Mouse (Mus musculus) intestine, embryonic 14.5 days (tissue): ENCODE data around the gene Tmem131. TPM values are rescaled to one million over a fixed set of nuclear protein-coding genes. Genes with fewer than 3 reads are reported as not detected.

ENCODE experiments used
- ATAC-seq: fragments of 200-750 bp; cut with Nextera tagmentation; replicated peaks from 2 replicates; pipeline ENCODE4 v1.8.0; 2017; ENCODE audit warnings: low read depth, moderate number of reproducible peaks, moderate TSS enrichment, moderate library complexity; ENCODE audit not compliant: low FRiP score, low TSS enrichment
- DNase-seq: peaks from one replicate; pipeline ENCODE4 v3.0.0-alpha.2; 2018; ENCODE audit warnings: low spot score
- H3K27ac ChIP-seq: fragments of 300-500 bp; sonication (generic); 2 replicates; pipeline ENCODE4 v1.5.1; 2014; ENCODE audit warnings: low read depth, mild to moderate bottlenecking, control low read depth
- H3K27me3 ChIP-seq: fragments of 300-500 bp; sonication (generic); replicated peaks from 2 replicates; pipeline ENCODE4 v1.6.1; 2014; ENCODE audit warnings: low read length, control low read depth; ENCODE audit not compliant: control insufficient read depth, insufficient read depth
- H3K36me3 ChIP-seq: fragments of 300-500 bp; sonication (generic); 2 replicates; pipeline ENCODE4 v1.6.1; 2014; ENCODE audit warnings: low read length, control low read depth; ENCODE audit not compliant: control insufficient read depth, insufficient read depth
- H3K4me1 ChIP-seq: fragments of 300-500 bp; sonication (generic); replicated peaks from 2 replicates; pipeline ENCODE4 v1.6.1; 2014; ENCODE audit warnings: low read length, control low read depth, mixed read lengths; ENCODE audit not compliant: control insufficient read depth, insufficient read depth
- H3K4me2 ChIP-seq: fragments of 300-500 bp; sonication (generic); 2 replicates; pipeline ENCODE4 v1.6.1; 2014; ENCODE audit warnings: low read length
- H3K4me3 ChIP-seq: fragments of 300-500 bp; sonication (generic); 2 replicates; pipeline ENCODE4 v1.5.1; 2014; ENCODE audit warnings: low read depth, low read length, control low read depth, mixed read lengths
- H3K9ac ChIP-seq: fragments of 300-500 bp; sonication (generic); 2 replicates; pipeline ENCODE4 v1.6.1; 2014; ENCODE audit warnings: mild to moderate bottlenecking, low read length
- H3K9me3 ChIP-seq: fragments of 300-500 bp; sonication (generic); 2 replicates; pipeline ENCODE4 v1.6.1; 2016; ENCODE audit warnings: low read length, control low read depth; ENCODE audit not compliant: control insufficient read depth
- WGBS: fragments of 180-500 bp; shearing (Covaris S2); extraction: QIAGEN DNeasy Blood & Tissue Kit; methylation state at CpG from one replicate; pipeline ENCODE4 v1.1.7; 2014; 5-methylcytosine and 5-hydroxymethylcytosine counted together
- polyA plus RNA-seq: library from polyadenylated mRNA; unstranded; fragments of >200 nt; fragmentation: Nextera tagmentation; extraction: Ambion mirVana; gene quantifications from 2 replicates; pipeline ENCODE4 v1.2.1, GENCODE M21; 2014

The Tmem131 gene
- polyA plus RNA-seq, 1 experiment from 2014 or later = 28.6 TPM

DNA sequence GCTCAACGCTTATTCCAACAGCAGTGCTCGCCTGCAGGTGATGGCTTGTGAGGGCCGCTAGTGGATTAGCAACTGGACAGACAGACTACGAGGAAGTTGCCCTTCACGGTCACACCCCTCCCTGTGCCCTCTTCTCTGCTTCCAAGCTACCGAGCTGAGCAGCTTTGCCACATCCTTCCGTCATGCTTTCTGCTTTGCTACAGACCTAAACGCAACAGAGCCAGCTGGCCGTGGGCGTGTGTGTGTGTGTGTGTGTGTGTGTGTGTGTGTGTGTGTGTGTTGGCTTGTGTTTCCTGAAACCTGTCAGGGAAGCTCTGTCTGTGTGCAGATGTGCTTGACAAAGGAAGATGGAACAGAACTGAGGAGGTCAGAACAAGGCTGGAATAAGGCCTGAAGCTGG is 146.0 kb downstream of the Tmem131 start:
- H3K36me3 ChIP-seq = peaks cover 96% of the 10 kb centered on the region
- no peak overlapping the region for H3K4me2 ChIP-seq
- H3K9me3 ChIP-seq = no peaks in the 10 kb centered on the region
- H3K27me3 ChIP-seq = no peaks in the 10 kb centered on the region
- no peak for DNase-seq
- H3K27ac ChIP-seq = no peak overlapping the region
- no peak overlapping the region for H3K9ac ChIP-seq
- H3K4me3 ChIP-seq = no peak overlapping the region
- ATAC-seq = no peak
- WGBS = 81% methylated on average over 10 of the region's 10 CpGs
- no peaks in the 10 kb centered on the region for H3K4me1 ChIP-seq

DNA sequence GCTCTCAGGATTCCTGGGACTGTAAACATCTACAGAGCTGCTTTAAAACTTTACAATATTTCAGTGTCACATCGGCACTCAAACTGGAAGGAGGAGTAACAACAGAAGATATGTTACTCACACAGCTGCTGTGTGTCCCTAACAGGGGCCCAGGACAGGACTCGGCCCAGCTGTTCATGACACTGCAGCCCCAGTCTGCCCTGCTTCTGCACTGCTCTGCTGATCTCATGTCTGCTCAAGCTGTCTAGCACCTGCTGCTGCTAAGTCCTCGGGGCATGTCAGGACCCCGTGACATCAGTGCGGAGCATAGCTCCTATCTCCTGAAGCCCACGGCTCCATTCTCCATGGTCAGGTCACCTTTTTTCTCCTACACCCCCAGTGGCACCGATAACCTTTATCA is 146.8 kb downstream of the Tmem131 start:
- Histone ChIP-seq H3K9ac (no peak overlapping the region), H3K4me3 (no peak overlapping the region), H3K36me3 (peaks cover 96% of the 10 kb centered on the region), H3K4me1 (no peaks in the 10 kb centered on the region), H3K9me3 (no peaks in the 10 kb centered on the region), H3K27me3 (no peaks in the 10 kb centered on the region), H3K4me2 (no peak overlapping the region), H3K27ac (no peak overlapping the region)
- 72% methylated on average over 7 of the region's 7 CpGs for WGBS
- no peak for ATAC-seq
- no peak for DNase-seq

- Histone ChIP-seq H3K27ac (no peak overlapping the region), H3K9ac (no peak overlapping the region), H3K4me2 (no peak overlapping the region), H3K27me3 (no peaks in the 10 kb centered on the region), H3K4me1 (peaks cover 10% of the 10 kb centered on the region), H3K4me3 (no peak overlapping the region), H3K9me3 (no peaks in the 10 kb centered on the region), H3K36me3 (peaks cover 38% of the 10 kb centered on the region)
- ATAC-seq = no peak
- no peak for DNase-seq
- WGBS = 74% methylated on average over 8 of the region's 8 CpGs
Measured at GRCm38 (mm10) chr1:36789416-36789815, 154.1 kb downstream of the Tmem131 start.

GRCm38 (mm10) chr1:36786377-36786776 is 157.1 kb downstream of the Tmem131 start:
- Histone ChIP-seq H3K9ac (no peak overlapping the region), H3K27ac (no peak overlapping the region), H3K4me1 (peaks cover 14% of the 10 kb centered on the region), H3K9me3 (no peaks in the 10 kb centered on the region), H3K27me3 (no peaks in the 10 kb centered on the region), H3K36me3 (peaks cover 8% of the 10 kb centered on the region), H3K4me2 (no peak overlapping the region), H3K4me3 (no peak overlapping the region)
- 93% methylated on average over 7 of the region's 7 CpGs for WGBS
- DNase-seq (no peak), ATAC-seq (no peak)

DNA sequence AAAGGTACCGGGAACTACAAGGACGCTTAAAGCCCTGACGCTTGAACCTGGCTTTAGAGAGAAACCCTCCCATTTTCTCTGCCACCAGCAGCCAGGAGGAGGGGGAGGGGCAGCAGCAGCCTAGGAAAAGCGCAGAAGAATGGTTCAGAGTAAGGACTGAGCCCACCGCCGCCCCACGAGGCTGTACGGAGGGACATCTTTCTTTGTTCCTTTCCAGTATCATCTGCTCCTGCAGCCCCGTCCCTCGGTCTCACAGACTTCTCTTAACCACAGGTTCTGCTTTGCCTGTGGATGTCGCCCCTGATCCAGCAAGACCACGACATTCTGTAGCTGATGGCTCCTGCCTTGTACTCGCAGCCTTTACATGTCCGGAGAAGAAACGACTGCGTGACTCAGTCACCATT is 158.2 kb downstream of the Tmem131 start:
- Histone ChIP-seq H3K27me3 (no peaks in the 10 kb centered on the region), H3K9ac (peak overlapping the region; percentile 44), H3K4me1 (peaks cover 14% of the 10 kb centered on the region), H3K9me3 (no peaks in the 10 kb centered on the region), H3K4me2 (peak overlapping the region; percentile 96), H3K36me3 (no peaks in the 10 kb centered on the region), H3K27ac (no peak overlapping the region), H3K4me3 (peak overlapping the region; percentile 42)
- peak; percentile 47; the same call in 1 of the 2 replicates for ATAC-seq
- WGBS = 1% methylated on average over 16 of the region's 16 CpGs
- DNase-seq = peak; percentile 78

DNA sequence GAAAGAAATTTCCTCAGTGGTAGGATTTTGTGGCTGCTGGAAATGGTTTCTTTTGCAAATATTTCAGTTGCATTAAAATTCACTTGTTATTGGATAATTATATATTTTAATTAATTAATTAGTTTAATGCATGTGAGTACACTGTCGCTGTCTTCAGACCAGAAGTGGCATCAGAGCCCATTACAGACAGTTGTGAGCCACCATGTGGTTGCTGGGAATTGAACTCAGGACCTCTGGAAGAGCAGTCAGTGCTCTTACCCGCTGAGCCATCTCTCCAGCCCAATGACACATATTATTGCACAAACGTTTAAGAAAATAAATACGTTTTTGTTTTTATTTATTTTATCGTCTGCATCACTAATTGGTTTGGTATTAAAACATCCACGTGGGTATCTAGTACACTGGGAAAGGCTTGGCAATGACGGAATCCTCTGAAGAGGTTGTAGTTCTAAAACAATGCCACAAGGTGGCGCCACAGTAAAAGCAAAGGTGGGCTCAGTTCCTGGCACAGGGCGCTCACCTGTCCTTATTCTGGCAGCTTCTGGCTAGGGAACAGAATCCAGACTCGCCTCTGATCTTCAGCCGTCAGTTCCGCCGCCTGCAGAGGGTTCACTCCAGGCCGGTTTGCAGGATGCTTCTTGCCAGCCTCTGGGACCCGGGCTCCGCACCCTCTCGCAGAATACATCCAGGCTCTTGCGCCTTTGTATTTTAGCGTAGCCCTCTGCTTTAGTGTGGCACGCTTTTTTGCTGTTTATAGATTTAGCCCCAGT is 158.9 kb downstream of the Tmem131 start:
- peak overlapping the region; percentile 44 for H3K9ac ChIP-seq
- DNase-seq = peak; percentile 93
- H3K36me3 ChIP-seq = no peaks in the 10 kb centered on the region
- 4% methylated on average over 20 of the region's 20 CpGs for WGBS
- H3K9me3 ChIP-seq = no peaks in the 10 kb centered on the region
- H3K27ac ChIP-seq = no peak overlapping the region
- peak; percentile 82 for ATAC-seq
- peak overlapping the region; percentile 96 for H3K4me2 ChIP-seq
- H3K27me3 ChIP-seq = no peaks in the 10 kb centered on the region
- H3K4me3 ChIP-seq = peak overlapping the region; percentile 42
- peaks cover 14% of the 10 kb centered on the region for H3K4me1 ChIP-seq

- H3K27ac ChIP-seq = no peak overlapping the region
- no peak overlapping the region for H3K4me3 ChIP-seq
- H3K27me3 ChIP-seq = no peaks in the 10 kb centered on the region
- H3K36me3 ChIP-seq = no peaks in the 10 kb centered on the region
- no peak overlapping the region for H3K9ac ChIP-seq
- H3K9me3 ChIP-seq = no peaks in the 10 kb centered on the region
- WGBS = 77% methylated on average over 11 of the region's 11 CpGs
- ATAC-seq = no peak
- H3K4me2 ChIP-seq = no peak overlapping the region
- no peak for DNase-seq
- H3K4me1 ChIP-seq = peaks cover 14% of the 10 kb centered on the region
Measured at GRCm38 (mm10) chr1:36782476-36782875, 161.0 kb downstream of the Tmem131 start.

DNA sequence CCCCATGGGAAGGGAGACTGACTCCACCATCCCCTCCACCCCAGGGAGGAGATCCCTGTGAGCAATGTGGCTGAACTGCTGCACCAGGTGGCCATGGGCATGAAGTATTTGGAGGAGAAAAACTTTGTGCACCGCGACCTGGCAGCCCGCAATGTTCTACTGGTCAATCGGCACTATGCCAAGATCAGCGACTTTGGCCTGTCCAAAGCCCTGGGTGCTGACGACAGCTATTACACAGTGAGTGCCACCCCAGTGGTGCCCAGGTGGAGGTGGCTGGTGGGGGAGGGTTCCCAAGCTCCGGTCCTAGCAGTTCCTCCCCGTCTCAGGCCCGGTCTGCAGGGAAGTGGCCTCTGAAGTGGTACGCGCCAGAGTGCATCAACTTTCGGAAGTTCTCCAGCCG is 162.7 kb downstream of the Tmem131 start:
- Histone ChIP-seq H3K36me3 (no peaks in the 10 kb centered on the region), H3K4me2 (no peak overlapping the region), H3K4me1 (peaks cover 14% of the 10 kb centered on the region), H3K4me3 (no peak overlapping the region), H3K9ac (no peak overlapping the region), H3K27ac (no peak overlapping the region), H3K9me3 (no peaks in the 10 kb centered on the region; the same call in 1 of the 2 replicates), H3K27me3 (no peaks in the 10 kb centered on the region)
- DNase-seq (no peak), ATAC-seq (no peak)
- WGBS = 87% methylated on average over 13 of the region's 13 CpGs
